Mouse (Mus musculus) ES-Bruce4 (cell line): ENCODE data around the gene Gpr62.

ENCODE experiments used
- EP300 ChIP-seq: IDR thresholded peaks from 2 replicates; pipeline ENCODE4 v1.6.1; 2011; ENCODE audit warnings: low read depth, low read length; ENCODE audit not compliant: insufficient read depth
- POLR2A ChIP-seq: IDR thresholded peaks from one replicate; pipeline ENCODE4 v1.8.1; 2011; ENCODE audit warnings: low read length; ENCODE audit not compliant: insufficient read depth

- TF ChIP-seq POLR2A (no peak), EP300 (no peak)
These were observed 13.8 kb downstream of the Gpr62 start for GRCm38 (mm10) chr9:106451899-106452298.
